In the genomic region with DNA sequence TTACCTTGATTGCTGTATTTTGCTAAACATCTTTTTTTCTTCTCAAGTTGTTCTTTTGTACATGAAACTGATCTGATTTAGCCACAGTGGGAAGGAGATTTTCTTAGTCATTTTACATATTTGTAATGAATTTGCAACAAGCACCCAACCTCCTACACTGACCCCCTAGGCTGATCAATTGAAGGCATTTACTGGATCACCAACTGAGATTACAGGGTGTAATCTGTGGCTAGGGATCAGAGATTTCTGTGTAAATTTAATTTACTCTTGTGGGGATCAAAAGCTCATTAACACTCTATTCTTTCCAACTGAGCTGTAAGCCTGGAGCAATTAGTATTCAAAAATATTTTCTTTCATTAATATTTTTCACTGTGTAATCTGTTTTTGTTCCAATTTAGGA, we compare ENCODE assay signal across 25 mouse cellular contexts.
"Had no signal": no experiment of that assay in that cellular context is flagged by ENCODE, and none has a peak within 500 bp of the region (broad histone marks: within the 10 kb centered on the region; RNA-seq: fewer than 3 reads in every experiment).

No protein-coding gene starts in this region.

- H3K9ac ChIP-seq: heart, embryonic 13.5 days; heart, embryonic 15.5 days; hindbrain, embryonic 13.5 days; kidney, embryonic 15.5 days; limb, embryonic 13.5 days; limb, embryonic 15.5 days; liver, embryonic 12.5 days had no signal

- H3K27me3 ChIP-seq: heart, embryonic 13.5 days; heart, embryonic 15.5 days; hindbrain, embryonic 13.5 days; kidney, embryonic 15.5 days; limb, embryonic 13.5 days; limb, embryonic 15.5 days; liver, embryonic 12.5 days had no signal

- H3K4me2 ChIP-seq: heart, embryonic 11.5 days; heart, embryonic 13.5 days; heart, embryonic 15.5 days; hindbrain, embryonic 13.5 days; kidney, embryonic 15.5 days; limb, embryonic 13.5 days; limb, embryonic 15.5 days; liver, embryonic 12.5 days had no signal

- DNase-seq: gastrocnemius, postnatal 14 days; gastrocnemius, postnatal 36 days; heart, adult 11 months; heart, adult 2 months; heart, postnatal 14 days; heart, postnatal 36 days; kidney, adult 11 months; kidney, adult 2 months; kidney, adult 9 months; kidney, postnatal 14 days; kidney, postnatal 36 days; layer of hippocampus, adult 9-11 months; layer of hippocampus, postnatal 36 days; left cerebral cortex, postnatal 4 days had no signal

- H3K36me3 ChIP-seq: heart, embryonic 13.5 days; heart, embryonic 15.5 days; hindbrain, embryonic 13.5 days; kidney, embryonic 15.5 days; limb, embryonic 13.5 days; limb, embryonic 15.5 days; liver, embryonic 12.5 days had no signal

- H3K27ac ChIP-seq: heart, adult 2 months; heart, embryonic 13.5 days; heart, embryonic 15.5 days; hindbrain, embryonic 13.5 days; hindbrain, postnatal 0 days; kidney, embryonic 15.5 days; kidney, postnatal 0 days; limb, embryonic 13.5 days; limb, embryonic 15.5 days; liver, embryonic 12.5 days had no signal

- H3K9me3 ChIP-seq: heart, embryonic 13.5 days; heart, embryonic 15.5 days; hindbrain, embryonic 13.5 days; kidney, embryonic 15.5 days; limb, embryonic 13.5 days; limb, embryonic 15.5 days; liver, embryonic 12.5 days had no signal

- H3K4me3 ChIP-seq: heart, adult 2 months; heart, embryonic 13.5 days; heart, embryonic 15.5 days; hindbrain, embryonic 13.5 days; kidney, embryonic 15.5 days; limb, embryonic 13.5 days; limb, embryonic 15.5 days; liver, embryonic 12.5 days had no signal

- H3K4me1 ChIP-seq: heart, embryonic 13.5 days; heart, embryonic 15.5 days; hindbrain, embryonic 13.5 days; kidney, embryonic 15.5 days; limb, embryonic 13.5 days; limb, embryonic 15.5 days; liver, embryonic 12.5 days had no signal

- ATAC-seq: hindbrain, postnatal 0 days; intestine, embryonic 16.5 days; liver, embryonic 12.5 days had no signal
